Mouse (Mus musculus) macrophage (primary cell): ENCODE measurements around the gene Usp37. TPM values are rescaled to one million over a fixed set of nuclear protein-coding genes. Genes with fewer than 3 reads are reported as not detected.

Experiments used
- H3K27ac ChIP-seq: fragments of 350-480 bp; formaldehyde crosslinking; 2 replicates; pipeline ENCODE4 v1.9.0; 2021
- H3K36me3 ChIP-seq: fragments of 350-480 bp; formaldehyde crosslinking; 2 replicates; pipeline ENCODE4 v1.9.0; 2021; ENCODE audit errors: inconsistent target
- H3K4me3 ChIP-seq: fragments of 350-480 bp; formaldehyde crosslinking; 2 replicates; pipeline ENCODE4 v1.9.0; 2021; ENCODE audit errors: inconsistent target
- H3K79me2 ChIP-seq: fragments of 350-480 bp; formaldehyde crosslinking; 2 replicates; pipeline ENCODE4 v1.9.0; 2021; ENCODE audit errors: inconsistent target
- WGBS: methylation state at CpG from one replicate; pipeline ENCODE4 v1.1.7; 2026; ENCODE audit warnings: inconsistent platforms; ENCODE audit not compliant: missing documents; 5-methylcytosine and 5-hydroxymethylcytosine counted together
- polyA plus RNA-seq: library from polyadenylated mRNA; stranded (reverse); fragments of 250-400 nt; gene quantifications from 3 replicates; pipeline ENCODE4 v1.2.4, GENCODE M21; 2018; ENCODE audit warnings: inconsistent platforms

The Usp37 gene
- polyA plus RNA-seq, 1 experiment from 2014 or later: 5.1 TPM

DNA sequence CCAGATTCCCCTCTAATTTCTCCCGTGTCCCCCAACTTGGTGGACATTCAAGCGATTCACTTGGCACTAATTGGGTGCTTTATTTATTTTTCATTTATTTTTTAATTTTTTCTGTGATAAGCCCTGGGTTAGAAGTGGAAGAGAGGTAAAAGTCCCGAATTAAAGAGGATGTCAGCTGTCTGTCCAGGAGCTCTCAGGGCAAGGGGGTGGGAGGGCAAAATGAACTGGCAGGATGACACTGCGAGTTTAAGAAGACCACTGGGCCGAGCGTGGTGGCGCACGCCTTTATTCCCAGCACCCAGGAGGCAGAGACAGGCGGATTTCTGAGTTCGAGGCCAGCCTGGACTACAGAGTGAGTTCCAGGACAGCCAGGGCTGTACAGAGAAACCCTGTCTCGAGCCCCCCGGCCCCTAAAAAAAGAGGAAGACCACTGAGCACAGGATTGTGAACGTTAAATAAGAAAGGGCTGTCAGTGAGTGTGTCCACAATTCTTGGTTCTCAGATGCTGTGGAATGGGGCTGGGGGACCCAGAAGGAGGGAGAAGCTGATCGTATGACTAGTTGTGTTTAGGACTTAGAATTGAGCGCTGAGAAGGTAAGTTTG, 156.6 kb downstream of the Usp37 start:
- H3K4me3 ChIP-seq: peak overlapping the region; percentile 36
- peak overlapping the region; percentile 88 for H3K27ac ChIP-seq
- WGBS: 31% methylated on average over 15 of the region's 15 CpGs

DNA sequence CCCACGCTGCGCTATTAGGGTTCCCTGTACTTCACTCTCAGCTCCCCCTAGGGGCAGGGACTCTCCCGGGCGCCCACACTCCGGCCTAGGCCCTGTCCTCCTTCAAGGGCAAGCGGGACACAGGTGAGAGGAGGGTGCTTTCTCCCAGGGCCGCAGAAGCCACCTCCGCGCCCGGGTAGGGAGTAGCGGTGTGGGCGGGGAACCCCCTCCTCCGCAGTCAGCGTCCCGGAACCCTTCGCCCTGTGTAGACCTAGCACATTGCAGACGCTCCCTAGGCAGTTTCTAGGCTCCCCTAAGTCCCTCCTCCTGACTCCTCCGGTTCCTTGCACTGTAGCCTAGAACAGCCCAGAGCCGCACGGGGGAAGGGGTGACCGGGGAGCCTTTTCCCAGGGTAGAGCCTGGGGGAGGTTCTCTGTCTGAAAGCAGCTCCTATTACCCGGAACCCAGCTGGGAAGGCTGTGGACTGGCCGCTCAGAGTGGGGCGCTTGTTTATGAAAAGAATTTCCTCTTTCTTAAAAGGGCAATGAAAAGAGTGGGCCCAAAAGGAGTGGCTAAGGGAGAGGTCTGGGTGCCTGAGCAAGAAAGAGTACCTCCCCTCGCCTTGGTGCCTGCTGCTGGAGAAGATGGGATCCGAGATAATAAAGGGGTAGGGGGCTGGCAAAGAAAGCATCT, 157.2 kb downstream of the Usp37 start:
- Histone ChIP-seq H3K4me3 (peak overlapping the region; percentile 36), H3K27ac (peak overlapping the region; percentile 88), H3K36me3 (peaks cover 31% of the 10 kb centered on the region), H3K79me2 (no peaks in the 10 kb centered on the region)
- 1% methylated on average over 25 of the region's 26 CpGs for WGBS

More for the DNA sequence above, 156.6 kb downstream of the Usp37 start:
- Histone ChIP-seq H3K79me2 (peaks cover 4% of the 10 kb centered on the region), H3K36me3 (peaks cover 27% of the 10 kb centered on the region)

DNA sequence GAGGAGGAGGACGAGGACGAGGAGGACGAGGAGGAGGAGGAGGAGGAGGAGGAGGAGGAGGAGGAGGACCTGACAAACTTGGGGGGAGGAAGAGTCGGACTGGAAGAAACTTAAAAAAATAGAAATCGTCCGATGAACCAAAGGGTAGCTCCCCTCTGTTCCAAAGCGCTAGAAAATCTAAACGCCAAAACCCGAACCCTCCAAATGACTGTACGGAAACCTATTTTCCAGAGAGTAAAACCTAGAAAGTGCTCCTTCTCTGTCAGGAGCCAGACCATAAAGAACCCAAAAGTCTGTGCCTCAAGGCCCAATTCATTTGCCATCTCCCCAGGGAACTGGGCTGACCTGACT, 157.7 kb downstream of the Usp37 start:
- Histone ChIP-seq H3K79me2 (no peaks in the 10 kb centered on the region), H3K27ac (peak overlapping the region; percentile 88), H3K36me3 (peaks cover 33% of the 10 kb centered on the region), H3K4me3 (peak overlapping the region; percentile 36)
- 52% methylated on average over 6 of the region's 10 CpGs for WGBS

DNA sequence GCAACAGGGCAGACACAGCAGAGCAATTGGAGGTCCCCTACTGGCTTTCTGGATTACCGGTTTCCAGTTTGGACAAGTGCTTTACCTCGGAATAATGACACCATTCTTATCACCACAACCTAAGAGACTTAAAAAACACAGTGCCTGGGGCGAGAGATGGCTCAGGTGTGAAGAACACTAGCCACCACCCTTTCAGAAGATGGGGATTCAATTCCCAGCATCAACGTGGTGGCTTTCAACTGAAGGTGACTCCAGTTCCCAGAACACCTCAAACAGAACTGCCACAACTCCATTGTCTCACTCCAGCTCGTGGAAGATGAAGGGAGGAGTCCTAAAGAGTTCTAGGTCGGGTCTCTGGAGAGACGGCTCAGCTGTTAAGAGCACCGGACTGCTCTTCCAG, 158.6 kb downstream of the Usp37 start:
- 92% methylated on average over 6 of the region's 8 CpGs for WGBS
- peaks cover 33% of the 10 kb centered on the region for H3K36me3 ChIP-seq
- H3K4me3 ChIP-seq: no peak overlapping the region
- no peak overlapping the region for H3K27ac ChIP-seq
- no peaks in the 10 kb centered on the region for H3K79me2 ChIP-seq

Other genes with a start within 250 kb of the Usp37 start
- 46.8 to 61.2 TPM (median 52.2 TPM) in 3 replicates for gene Tmbim1, start 238.7 kb downstream of the Usp37 start, polyA plus RNA-seq
- 0.19 to 0.80 TPM (median 0.30 TPM) in 3 replicates for gene Catip, start 182.2 kb downstream of the Usp37 start, polyA plus RNA-seq
- 377 to 467 TPM (median 435 TPM) in 3 replicates for gene Slc11a1, start 169.1 kb downstream of the Usp37 start, polyA plus RNA-seq
- gene Ctdsp1, start 152.8 kb downstream of the Usp37 start, polyA plus RNA-seq: 82.2 to 152 TPM (median 116 TPM) in 3 replicates
- 0.04 to 0.06 TPM in 2 of 3 replicates, not detected in the other for gene Vil1, start 134.9 kb downstream of the Usp37 start, polyA plus RNA-seq
- gene Cnot9, start 38.2 kb downstream of the Usp37 start, polyA plus RNA-seq: 35.7 to 47.8 TPM (median 39.6 TPM) in 3 replicates
- not detected in 3 replicates for gene Plcd4, start 1.4 kb downstream of the Usp37 start, polyA plus RNA-seq
- gene Zfp142, start 44.0 kb upstream of the Usp37 start, polyA plus RNA-seq: 4.5 to 6.7 TPM (median 5.6 TPM) in 3 replicates
- 6.7 to 12.0 TPM (median 10.1 TPM) in 3 replicates for gene Bcs1l, start 44.0 kb upstream of the Usp37 start, polyA plus RNA-seq
- gene Rnf25, start 57.1 kb upstream of the Usp37 start, polyA plus RNA-seq: 33.4 to 51.2 TPM (median 41.5 TPM) in 3 replicates
- 0.40 to 1.8 TPM (median 0.80 TPM) in 3 replicates for gene Stk36, start 57.2 kb upstream of the Usp37 start, polyA plus RNA-seq
- 3.0 to 5.5 TPM (median 3.7 TPM) in 3 replicates for gene Ttll4, start 117.5 kb upstream of the Usp37 start, polyA plus RNA-seq
- 10.0 to 133 TPM (median 56.9 TPM) in 3 replicates for gene Cyp27a1, start 169.3 kb upstream of the Usp37 start, polyA plus RNA-seq
- not detected in 3 replicates for gene Prkag3, start 204.9 kb upstream of the Usp37 start, polyA plus RNA-seq
- gene Wnt6, start 227.6 kb upstream of the Usp37 start, polyA plus RNA-seq: 0.11 to 0.15 TPM in 2 of 3 replicates, not detected in the other
- gene Wnt10a, start 247.2 kb upstream of the Usp37 start, polyA plus RNA-seq: not detected in 3 replicates